Mouse (Mus musculus): Measurements from ENCODE around the gene Cenps. TPM values are rescaled to one million over a fixed set of nuclear protein-coding genes. Genes with fewer than 3 reads are reported as not detected.
A peak's percentile ranks its signal among the peaks of the same experiment; 100 is the strongest.
"Not testable (repeated sequence)": the region's sequence is repeated elsewhere in the genome, so short reads cannot be mapped to it uniquely, and the experiment has no call there.

The Cenps gene
- polyA plus RNA-seq (2017; shearing (Covaris generic)), result 1 to 10 TPM; 6.8 to 8.5 TPM

DNA sequence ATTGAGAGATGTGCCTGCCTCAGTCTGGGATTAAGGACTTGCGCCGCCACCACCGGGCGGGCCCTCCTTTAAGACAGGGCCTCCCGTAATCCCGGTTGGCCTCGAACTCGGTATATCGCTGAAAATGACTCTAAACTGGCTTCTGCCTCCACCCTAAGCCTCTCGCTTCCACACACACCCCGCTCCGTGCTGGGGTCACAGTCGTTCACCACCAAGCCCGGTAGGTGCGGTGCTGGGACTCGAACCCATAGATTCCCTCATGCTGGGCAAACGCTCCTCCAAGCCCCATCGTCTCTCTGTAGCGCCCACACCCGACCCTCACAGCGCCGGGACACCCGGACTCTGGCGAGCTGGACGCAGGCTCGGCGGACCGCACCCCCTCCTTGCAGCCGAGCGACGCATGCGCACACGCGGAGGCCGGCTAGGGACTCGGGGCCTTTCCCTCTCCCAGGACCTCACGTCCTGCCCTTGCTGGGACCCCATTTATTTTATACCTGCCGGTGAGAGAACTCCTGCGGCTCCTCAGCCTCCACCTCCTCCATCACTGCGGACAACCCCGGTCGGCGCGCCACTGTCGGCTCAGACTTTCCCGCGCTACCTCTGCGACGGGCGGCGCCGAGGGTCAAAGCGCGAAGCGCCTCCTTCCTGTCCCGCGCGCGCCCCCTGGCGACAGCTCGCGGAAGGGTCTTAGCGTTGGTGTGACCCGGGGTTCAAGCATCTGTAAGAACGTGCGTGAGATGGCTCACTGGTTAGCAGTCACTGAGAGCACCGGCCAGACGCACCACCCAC, at the start of gene Cenps:
Gene Cenps, minus strand, starts transcription at position 648 of the 789 bp plus-strand sequence.
- ATAC-seq, result peak; percentile 94

DNA sequence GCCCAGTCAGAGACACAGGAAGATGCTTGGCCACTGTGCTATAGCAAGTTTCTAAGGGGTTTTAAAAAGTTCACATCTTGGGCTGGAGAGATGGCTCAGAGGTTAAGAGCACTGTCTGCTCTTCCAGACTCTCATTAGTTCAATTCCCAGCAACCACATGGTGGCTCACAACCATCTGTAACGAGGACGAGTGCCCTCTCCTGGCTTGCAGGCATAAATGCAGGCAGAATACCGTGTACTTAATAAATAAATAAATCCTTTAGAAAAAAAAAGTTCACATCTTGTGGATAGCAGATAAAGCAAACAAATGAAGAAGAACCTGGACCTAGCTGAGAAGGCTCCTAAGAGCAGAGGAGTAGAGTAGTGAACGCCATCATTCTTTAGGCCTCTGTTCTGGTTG, 45.3 kb upstream of the Cenps start:
- ATAC-seq, result no peak

DNA sequence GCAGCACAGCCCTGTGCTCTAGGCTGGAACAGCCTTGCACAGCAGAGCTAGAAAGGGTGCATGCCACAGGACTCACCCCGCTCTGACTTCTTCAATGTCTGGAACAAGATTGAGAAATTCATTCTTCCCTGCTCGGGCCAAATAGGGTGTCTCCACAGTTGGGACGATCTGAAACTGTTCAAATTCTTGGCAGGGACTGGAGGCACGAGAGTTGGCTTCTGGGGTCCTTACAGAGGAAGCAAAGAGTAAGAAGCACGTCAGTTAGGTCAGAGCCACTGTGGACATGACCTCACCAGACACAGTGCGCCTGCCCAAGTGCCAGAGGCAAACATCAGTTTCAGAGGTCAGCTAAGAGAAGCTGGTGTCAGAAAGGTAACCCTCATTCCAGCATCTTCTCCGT, 44.8 kb upstream of the Cenps start:
- ATAC-seq, result no peak

DNA sequence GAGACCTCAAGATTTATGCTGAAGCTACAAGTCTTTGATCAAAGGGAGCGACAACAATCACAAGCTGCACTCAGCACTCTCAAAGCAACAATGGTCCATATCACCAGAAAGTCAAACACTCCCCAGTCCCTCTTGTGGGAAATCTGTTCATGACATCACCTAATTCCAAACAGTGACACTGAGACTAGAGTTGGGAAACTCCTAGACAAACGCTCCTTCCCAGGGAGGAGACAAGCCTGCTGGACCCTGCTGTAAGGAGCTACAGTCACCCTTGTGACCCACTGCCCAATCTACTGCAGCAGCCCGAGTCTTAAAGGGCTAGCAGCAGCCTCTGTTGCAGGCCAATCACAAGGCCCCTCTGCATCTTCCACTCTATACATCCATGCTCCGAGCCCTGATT, 42.1 kb upstream of the Cenps start:
- no peak for ATAC-seq

DNA sequence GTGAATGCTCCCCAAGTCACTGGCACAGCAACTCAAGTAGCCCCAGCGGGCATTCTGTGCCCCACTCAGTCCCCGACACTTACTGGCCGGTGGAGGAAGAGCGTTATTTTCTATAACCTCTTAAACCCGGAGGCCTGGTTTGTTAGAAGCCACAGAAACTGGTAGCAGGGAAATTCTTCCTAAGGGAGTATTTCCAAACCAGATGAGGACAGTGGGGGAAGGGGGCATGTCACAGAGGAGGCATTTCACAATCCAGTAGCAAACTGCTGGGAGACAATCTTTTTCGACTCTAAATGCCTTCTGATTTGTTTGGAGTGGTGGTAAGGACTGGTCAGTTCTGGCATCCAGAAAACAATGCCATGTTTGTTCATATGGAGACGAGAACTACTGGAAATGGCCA, 41.7 kb upstream of the Cenps start:
- ATAC-seq, result no peak

DNA sequence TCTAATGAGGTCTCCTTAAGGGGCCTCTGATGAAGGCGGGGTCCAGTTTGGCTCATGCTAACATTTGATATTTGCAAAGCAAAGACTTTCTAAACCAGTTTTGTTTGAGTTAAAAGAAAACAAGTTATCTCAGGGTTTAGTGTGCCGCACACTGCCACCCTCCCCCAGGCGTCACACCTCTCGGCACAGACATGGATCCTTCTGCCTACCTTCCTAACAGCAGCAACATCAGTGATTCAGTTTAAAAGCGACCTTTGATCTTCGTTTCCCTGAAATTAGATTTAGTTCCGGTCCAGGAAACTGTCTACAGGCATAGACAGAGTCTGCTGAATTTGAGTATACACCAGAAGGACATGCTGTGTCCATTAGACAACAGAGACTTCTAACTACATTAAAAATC, 40.9 kb upstream of the Cenps start:
- ATAC-seq, result no peak

DNA sequence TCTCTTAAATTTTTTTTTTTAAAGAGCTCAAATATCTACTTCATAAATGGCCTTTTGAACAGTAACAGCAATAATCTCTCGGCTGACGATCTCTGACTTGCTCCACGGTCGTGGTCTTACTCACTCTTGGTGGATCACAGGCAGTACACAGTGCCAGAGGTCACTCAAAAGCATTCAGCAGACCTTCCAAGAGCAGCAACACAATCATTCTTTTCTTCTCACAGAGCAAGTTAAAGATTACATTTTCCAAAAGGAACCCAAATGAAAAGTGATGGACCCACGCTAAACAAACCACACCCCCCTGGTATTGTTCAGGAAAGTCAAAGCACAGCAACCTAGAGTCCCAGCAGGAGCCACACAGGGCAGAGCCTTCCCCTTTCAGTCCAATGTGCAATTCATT, 39.6 kb upstream of the Cenps start:
- no peak for ATAC-seq

DNA sequence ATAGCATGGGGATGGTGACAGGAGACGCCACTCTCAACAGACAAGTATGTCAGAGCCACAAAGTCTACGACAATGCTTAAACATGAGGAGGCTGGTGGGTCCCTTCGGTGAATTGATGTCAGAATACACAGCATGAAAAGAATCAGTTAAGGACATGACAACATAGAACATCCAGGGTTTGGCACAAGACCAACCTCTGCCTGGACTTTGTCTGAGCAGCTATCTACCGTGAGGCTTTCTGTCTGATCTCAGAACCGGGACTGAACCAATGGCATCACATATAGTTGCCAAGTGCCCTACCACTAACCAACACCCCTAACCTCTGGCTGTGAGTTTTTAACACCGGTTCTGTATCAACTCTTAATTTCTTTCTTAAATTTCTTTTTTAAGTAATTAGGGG, 39.2 kb upstream of the Cenps start:
- no peak for ATAC-seq

DNA sequence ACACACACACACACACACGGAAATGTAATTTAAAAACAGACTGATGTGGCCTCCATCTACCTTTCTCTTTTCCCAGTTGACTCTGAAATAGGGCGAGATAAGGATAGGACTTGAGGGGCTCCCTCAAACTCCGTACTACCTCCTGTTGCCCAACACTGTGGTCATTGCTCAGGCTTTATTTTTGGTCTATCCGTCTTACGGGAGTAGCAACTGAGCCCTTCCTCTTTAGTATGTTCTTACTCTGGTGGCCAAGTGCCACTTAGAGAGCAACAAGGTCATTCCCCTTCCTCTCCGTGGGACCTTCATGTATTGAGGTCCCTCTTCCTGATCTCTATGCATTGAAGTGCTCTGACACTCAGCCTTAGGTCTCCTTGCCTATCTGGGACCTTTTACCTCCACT, 36.2 kb upstream of the Cenps start:
- ATAC-seq, result no peak

DNA sequence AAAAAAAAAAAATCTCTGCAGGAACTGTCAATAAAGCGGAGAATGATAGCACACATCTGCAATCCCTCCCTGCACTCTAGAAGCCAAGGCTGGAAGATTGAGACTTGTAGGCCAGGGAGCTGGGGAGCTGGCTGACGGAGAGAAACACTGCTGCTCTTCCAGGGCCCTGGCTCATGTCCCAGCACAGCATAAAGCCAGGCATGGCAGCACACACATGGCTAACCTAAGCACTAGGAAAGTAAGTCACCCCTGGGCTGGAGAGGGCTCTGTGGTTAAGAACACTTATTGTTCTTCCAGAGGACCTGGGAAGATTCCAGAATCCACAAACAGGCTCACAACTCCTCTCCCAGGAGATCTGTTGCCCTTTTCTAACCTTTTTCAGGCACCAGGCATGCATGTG, 35.2 kb upstream of the Cenps start:
- no peak for ATAC-seq

DNA sequence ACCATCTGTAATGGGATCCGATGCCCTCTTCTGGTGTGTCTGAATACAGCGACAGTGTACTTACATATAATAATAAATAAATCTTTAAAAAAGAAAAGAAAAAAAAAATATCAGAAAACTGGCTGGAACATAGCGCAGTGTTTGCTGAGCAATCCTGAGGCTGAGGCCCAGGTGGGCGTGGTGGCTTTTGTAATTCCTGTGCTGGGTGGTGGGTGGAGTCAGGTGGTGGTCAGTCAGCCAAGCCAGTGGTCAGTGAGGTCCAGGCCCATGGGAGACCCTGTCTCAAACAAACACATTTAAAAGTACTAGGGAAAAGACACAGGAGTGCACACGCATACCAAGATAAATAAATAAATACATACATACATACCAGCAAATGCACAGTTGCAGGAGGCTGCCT, 34.7 kb upstream of the Cenps start:
- no peak for ATAC-seq

DNA sequence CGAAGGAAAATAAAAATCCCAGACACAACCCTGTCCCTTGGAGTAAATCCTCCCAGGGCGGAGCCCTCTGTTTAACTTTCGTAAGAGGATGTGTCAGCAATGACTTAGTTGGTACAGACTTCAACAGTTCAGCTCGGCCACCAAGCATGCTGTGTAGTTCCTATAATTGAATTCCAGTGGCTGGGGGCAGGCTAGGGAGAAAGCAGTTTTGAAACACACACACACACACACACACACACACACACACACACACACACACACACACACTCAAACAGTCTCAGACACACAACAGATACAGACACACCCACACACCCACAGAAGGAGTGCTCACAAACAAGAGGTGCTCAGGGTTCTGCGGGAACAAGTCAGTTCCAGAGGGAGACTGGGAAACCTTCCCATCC, 34.2 kb upstream of the Cenps start:
- ATAC-seq, result no peak

DNA sequence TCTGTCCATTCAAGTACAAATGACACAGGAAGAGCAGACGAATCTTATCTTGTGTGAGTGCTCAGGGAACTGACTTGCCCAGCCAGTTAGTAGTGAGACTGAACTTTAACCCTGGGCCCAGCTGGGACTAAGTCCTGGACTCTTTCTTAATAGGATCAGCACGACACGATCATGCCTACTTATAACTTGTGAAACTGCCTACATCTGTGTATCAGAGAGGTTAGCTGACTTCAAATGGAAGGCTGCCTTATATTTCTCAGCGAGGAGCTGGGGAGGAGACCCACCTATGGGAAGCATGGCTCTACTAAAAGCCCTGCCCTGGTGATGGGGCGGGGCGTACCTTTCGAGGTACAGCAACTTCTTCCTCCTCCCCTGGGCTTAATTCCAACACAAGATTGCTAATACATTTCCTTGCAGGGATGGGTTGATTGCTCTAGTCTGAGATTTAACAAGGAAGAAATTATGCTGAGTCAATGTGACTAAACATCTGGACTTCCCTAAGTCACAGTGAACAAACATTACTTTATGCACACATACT, 33.0 kb upstream of the Cenps start:
- ATAC-seq, result no peak

DNA sequence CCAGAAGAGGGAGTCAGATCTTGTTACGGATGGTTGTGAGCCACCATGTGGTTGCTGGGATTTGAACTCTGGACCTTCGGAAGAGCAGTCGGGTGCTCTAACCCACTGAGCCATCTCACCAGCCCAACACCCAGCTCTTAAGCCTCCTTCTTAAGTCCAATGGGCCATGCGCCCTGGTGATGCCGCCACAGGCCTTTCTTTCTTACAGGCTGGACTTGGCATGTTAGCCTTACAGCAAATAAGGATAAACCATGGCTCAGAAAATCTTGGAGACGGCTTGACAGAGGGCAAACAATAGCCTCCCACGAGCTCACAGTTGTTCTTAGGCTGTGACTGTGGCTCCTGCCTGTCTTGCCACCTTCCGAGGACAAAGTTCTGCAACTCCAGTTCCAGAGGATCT, 32.5 kb upstream of the Cenps start:
- not testable (repeated sequence) for ATAC-seq

DNA sequence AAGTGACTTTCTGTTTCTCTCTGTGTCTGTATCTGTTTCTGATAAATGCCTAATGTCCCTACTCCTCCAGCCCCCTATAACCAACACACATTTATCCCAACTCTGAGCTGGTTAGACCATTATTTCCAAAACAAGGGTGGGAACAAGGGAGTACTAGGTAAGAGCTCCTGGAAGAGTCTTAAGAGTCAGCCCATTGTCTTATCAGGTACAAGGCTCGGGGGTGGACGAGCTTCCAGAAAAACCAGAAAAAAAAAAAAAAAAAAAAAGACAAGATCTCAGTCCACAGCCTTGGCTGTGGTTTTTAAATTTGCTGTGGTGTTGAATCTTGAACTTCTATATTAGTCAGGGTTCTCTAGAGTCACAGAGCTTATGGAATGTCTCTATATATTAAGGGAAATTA, 30.6 kb upstream of the Cenps start:
- no peak for ATAC-seq

DNA sequence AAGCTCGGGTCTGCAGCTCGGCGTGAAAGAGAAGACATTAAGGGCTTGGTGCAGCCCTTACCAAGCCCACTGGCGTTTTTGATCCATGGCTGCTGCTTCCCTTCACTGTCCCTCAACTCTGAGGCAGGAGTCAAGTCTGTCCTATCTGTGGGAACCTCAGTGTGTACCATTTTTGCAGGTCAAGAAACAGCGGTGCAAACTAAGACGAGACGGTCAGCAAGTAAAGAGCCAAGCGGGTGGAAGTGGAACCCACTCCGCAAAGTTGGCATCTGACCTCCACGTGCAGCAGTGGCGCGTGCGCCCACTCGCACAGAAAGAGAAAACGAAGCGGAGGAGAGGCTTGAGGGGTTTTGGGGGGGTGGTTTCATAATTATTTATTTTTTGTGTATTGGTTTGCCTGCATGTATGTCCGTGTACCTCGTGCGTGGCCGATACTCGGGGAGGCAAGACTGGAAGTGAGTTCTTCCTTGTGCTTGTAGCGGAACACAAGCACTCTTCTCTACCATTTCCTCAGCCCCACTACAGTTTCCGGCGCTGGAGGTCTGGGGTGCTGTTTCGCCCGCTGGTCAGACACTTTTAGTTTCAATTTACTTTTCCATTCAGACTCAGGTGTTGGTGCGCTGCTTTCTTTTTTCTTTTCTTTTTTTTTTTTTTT, 29.7 kb upstream of the Cenps start:
- peak; percentile 27 for ATAC-seq

DNA sequence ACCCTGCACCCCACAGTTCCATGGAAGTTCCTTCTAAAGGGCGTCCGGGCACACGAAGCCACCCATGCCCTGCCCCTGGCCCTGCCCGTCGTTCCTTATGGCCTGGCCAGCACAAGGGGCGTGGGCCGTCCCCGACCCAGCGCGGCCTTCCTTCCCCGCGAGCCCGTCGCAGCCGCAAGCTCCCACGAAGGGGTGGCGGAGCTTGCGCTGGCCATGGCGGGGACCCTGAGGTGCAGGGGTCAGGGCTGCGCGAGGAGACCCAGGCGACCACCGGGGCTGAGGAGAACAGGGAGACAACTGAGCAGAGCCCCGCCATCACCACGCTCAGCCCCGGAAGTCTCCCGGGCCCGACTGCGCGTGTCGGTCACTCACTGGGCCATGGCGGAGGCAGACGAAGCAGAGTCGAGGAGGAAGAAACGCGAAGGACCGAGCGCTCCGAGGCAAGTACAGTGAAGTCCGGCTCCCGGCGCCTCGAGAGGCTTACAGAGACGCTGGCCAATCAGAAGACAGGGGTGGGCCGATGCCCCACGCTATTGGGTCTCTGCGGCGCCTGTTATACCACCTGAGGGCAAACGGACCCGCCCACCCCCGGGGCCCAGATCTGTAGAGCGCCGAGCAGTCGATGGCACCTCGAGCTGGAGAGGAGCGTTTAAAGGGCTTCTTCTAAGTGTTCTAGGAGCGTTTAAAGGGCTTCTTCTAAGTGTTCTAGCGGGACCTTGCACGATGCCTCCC, 29.0 kb upstream of the Cenps start, which contains the start of gene Pgd:
Gene Pgd, minus strand, starts transcription at position 557 of the 732 bp plus-strand sequence.
- ATAC-seq, result peak; percentile 98

DNA sequence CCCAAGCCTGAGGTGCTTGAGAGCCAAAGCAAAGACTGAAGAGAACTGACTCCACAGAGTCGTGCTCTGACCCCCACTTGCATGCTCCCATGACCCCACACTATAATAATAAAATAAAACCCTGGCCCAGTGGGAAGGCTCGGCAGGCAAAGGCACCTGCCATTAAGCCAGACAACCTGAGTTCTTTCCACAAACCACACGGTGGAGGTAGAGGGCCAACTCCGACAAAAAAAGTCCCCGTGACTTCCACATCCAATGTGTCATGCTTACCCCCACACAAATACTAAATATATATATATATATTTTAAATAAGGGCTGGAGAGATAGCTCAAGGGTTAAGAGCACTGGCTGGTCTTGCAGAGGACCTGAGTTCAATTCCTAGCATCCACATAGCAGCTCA, 26.7 kb upstream of the Cenps start:
- ATAC-seq, result no peak

DNA sequence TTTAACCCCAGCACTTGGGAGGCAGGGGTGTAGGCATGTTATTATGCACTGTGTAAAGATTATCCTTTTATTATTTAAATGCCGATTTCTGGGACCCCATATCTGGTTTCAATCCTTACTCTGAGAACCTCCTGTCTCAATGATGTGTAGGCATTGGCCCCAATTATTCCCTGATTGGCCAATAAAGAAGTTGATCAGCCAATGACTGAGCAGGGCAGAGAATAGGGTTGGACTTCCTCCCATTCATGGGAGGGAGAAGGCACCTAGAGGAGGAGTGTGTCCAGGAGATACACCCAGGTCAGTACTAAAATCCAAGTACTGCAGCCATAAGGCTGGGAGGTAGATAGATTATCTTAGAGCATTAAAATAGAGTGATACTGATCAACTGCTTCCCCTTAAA, 25.8 kb upstream of the Cenps start:
- no peak for ATAC-seq

DNA sequence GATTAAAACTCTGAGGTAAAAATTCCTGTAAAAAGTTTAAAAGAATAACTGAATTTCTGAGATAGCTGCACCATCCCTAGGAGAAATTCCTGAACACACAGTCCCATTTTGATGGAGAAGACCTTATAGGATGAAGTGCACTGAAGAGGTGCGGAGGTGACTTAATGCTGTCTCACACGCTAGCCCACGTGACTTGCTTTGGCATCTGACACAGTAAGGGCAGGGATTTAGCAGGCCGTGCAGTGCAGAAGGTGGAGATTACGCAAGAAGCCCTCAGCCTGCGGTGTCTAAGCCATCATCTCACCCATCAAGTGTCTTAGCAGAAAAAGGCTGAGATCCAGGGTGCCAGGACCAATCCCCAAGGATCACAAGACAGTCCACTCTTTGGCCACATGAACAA, 23.7 kb upstream of the Cenps start:
- ATAC-seq, result no peak

DNA sequence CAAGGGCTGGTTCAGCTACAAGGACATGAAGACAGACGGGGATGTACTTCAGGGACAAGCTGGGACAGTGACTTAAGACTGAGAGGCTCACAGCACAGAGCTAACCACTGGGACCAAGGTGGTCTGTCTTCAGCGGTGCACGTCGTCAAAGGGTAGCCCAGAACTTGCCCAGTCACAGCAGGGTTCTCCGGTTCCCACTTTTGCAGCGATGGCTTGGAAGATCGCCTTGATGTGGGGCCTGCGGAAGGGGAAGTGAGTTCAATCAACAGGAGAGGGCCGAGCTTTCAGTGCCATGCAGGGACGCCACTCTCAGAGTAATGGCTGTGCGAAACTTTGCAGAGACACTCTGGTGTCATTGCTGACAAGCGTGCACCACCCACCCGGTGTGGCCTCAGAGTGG, 22.5 kb upstream of the Cenps start:
- ATAC-seq, result no peak

DNA sequence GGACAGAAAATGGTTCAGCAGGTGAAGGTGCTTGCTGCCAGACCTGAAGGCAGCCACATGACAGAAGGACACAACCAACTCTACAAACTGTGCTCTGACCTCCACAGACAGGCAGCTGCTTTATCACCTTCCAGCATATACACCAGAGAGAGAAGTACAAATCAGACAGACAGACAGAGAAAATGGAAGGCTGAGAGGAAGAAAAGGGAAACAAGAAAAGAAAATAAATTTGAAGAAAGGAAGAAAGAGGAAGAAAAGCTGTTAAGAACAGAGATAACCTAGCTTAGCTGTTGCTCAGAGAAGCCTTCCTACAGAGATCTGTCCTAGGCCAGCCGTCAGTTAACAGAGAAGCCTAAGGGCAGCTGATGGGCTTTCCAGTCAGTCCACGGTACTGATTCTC, 21.8 kb upstream of the Cenps start:
- no peak for ATAC-seq

DNA sequence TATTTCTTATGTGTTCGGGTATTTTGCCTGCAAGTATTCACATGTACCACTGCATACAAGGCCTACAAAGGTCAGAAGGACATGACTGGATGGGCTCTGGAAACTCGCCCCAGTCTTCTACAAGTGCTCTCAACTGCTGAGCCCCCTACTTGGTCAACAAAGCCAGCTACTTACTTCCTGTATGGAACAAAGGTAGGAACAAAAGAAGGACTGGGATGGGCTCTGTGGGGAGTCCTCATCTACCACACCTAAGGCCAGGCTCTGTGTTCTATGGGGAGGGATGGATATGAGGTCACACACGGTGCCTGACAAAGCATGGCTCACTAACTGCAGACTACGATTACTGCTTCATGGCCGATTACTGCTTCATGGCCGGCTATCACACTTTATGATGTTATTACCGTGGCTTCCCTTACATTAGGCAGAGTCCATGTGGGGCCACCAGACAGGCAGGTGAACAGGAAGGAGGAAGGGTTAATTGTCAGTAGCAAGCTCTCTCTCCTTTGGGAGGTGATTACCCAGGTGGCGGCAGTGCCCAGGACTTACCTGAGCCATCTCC, 20.1 kb upstream of the Cenps start:
- no peak for ATAC-seq

Data from CD4-positive, CD25-positive, alpha-beta regulatory T cell, adult 4 months (primary cell).